ENCODE assay signal across 19 mouse cellular contexts in the genomic region with DNA sequence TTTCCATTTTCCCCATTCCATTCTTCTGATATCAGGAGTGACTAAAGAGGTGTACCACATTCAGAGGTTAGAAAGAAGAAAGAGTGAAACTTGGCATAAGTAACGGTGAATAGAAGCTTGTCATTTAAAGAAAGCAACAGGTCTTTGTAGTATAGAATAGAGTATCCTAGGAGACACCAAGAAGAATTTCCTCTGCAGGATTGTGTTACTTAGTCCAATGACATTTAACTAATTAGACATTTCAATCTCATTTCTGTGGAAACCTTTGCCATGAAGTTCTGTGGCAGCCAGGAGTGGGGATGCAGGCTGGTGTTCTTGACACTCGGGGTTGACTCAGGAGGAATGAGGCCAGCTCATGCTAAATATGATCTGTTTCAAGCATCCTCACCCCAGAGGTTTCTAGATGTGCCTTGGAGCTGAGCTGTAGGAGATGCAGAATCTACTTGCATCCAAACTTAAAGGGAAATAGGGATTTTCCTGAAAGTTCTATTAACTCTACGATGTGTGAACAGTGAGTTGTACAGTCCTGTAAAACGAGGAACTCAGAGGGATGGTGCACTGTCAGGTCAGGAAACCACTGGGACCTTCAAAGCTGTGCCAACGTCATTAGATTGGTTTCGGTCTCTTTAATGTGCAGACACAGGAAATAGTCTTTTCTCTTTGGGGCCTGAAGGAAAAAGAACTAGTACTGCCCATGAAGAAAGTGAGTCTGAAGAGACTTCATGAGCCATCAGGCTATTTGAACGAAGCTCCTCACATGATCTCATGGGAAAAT. TPM values are rescaled to one million over a fixed set of nuclear protein-coding genes. Genes with fewer than 3 reads are reported as not detected.
DNase-seq lines count a peak whose midpoint lies in the region; ATAC-seq lines count a peak whose summit lies in the region.
"Had no signal": no experiment of that assay in that cellular context is flagged by ENCODE, and none has a peak within 500 bp of the region (broad histone marks: within the 10 kb centered on the region; RNA-seq: fewer than 3 reads in every experiment).

No protein-coding gene starts in this region.

- DNase-seq in forebrain, embryonic 11.5 days (ENCODE audit: low spot score): no peak
- no peak for DNase-seq in forebrain, embryonic 10.5 days (ENCODE audit: extremely low spot score, low spot score)
- DNase-seq in 416B (ENCODE audit: low read depth): peak; percentile 62
- DNase-seq in induced T-regulatory cell, adult 2 months (ENCODE audit: low read depth): peak; percentile 38
- DNase-seq in frontal cortex, postnatal 25 days (ENCODE audit: low spot score in 2 of 2): no peak
- no peak for DNase-seq in spleen, adult 18-20 months
- DNase-seq in B cell, adult 2 months: no peak
- DNase-seq: adrenal gland, adult 8-10 months; cerebellum, adult 18-20 months; kidney, adult 9 months; left cerebral cortex, postnatal 4 days; liver, embryonic 13.5 days; right cerebral cortex, postnatal 4 days; thymus, postnatal 14 days had no signal

- no peak overlapping the region for H3K9ac ChIP-seq in forebrain, embryonic 11.5 days (ENCODE audit: low read length)
- H3K9ac ChIP-seq: heart, embryonic 13.5 days; liver, embryonic 13.5 days; neural tube, embryonic 12.5 days had no signal

- no peaks in the 10 kb centered on the region for H3K9me3 ChIP-seq in forebrain, embryonic 11.5 days (ENCODE audit: control insufficient read depth, low read length)
- H3K9me3 ChIP-seq in forebrain, embryonic 10.5 days: 0 out of 2 replicates have a peak, but pooled peaks cover 7% of the 10 kb centered on the region
- H3K9me3 ChIP-seq: liver, embryonic 13.5 days; neural tube, embryonic 12.5 days had no signal

- H3K4me1 ChIP-seq in forebrain, embryonic 11.5 days (replicated peaks; ENCODE audit: control insufficient read depth, insufficient read depth, low read length): no peaks in the 10 kb centered on the region
- H3K4me1 ChIP-seq in forebrain, embryonic 10.5 days: peaks cover 9% of the 10 kb centered on the region
- H3K4me1 ChIP-seq: heart, embryonic 13.5 days; liver, embryonic 13.5 days; megakaryocyte, embryonic 14.5 days had no signal

- H3K4me2 ChIP-seq in forebrain, embryonic 11.5 days (ENCODE audit: low read depth, low read length, severe bottlenecking): no peak overlapping the region
- H3K4me2 ChIP-seq: heart, embryonic 13.5 days; liver, embryonic 13.5 days; neural tube, embryonic 12.5 days had no signal

- no peak overlapping the region for H3K4me3 ChIP-seq in forebrain, embryonic 11.5 days (ENCODE audit: low read depth, low read length)
- no peak overlapping the region for H3K4me3 ChIP-seq in forebrain, embryonic 10.5 days
- H3K4me3 ChIP-seq: heart, embryonic 13.5 days; liver, embryonic 13.5 days; megakaryocyte, embryonic 14.5 days; neural tube, embryonic 12.5 days had no signal

- no peaks in the 10 kb centered on the region for H3K36me3 ChIP-seq in forebrain, embryonic 11.5 days (ENCODE audit: control insufficient read depth, insufficient read depth, low read length)
- no peaks in the 10 kb centered on the region for H3K36me3 ChIP-seq in forebrain, embryonic 10.5 days (replicated peaks)
- H3K36me3 ChIP-seq: heart, embryonic 13.5 days; liver, embryonic 13.5 days; neural tube, embryonic 12.5 days had no signal

- 74% methylated on average over 7 of the region's 7 CpGs for WGBS in forebrain, embryonic 11.5 days
- WGBS in forebrain, embryonic 10.5 days: 69% methylated on average over 7 of the region's 7 CpGs

- peak; percentile 60; the same call in 1 of the 2 replicates for ATAC-seq in forebrain, embryonic 11.5 days (replicated peaks; ENCODE audit: low FRiP score)
- peak; percentile 99 for ATAC-seq in common myeloid progenitor, adult 5-6 weeks (replicated peaks; ENCODE audit: low read depth, poor library complexity, severe bottlenecking)

- no peak overlapping the region for H3K27ac ChIP-seq in forebrain, embryonic 11.5 days (ENCODE audit: low read depth, low read length)
- no peak overlapping the region for H3K27ac ChIP-seq in forebrain, embryonic 10.5 days
- H3K27ac ChIP-seq: heart, embryonic 13.5 days; liver, embryonic 13.5 days; neural tube, embryonic 12.5 days had no signal

- no peaks in the 10 kb centered on the region for H3K27me3 ChIP-seq in forebrain, embryonic 11.5 days (ENCODE audit: control insufficient read depth, insufficient read depth, low read length)
- H3K27me3 ChIP-seq in forebrain, embryonic 10.5 days (ENCODE audit: poor library complexity, severe bottlenecking): peaks cover 7% of the 10 kb centered on the region
- H3K27me3 ChIP-seq: megakaryocyte, embryonic 14.5 days; neural tube, embryonic 12.5 days had no signal

RNA-seq across cellular contexts. Expression of a gene that starts 6.1 kb away (rescaled TPM):
- 56.1 and 58.3 TPM in 2 replicates for polyA plus RNA-seq in forebrain, embryonic 11.5 days (2014; fragmentation: Nextera tagmentation; extraction: Ambion mirVana)
- polyA plus RNA-seq in forebrain, embryonic 10.5 days (2016; fragmentation: Nextera tagmentation; extraction: Ambion mirVana): 21.2 and 22.4 TPM in 2 replicates
- total RNA-seq in common myeloid progenitor, adult 5-6 weeks (2017): 0.23 TPM in 1 of 2 replicates, not detected in the other
- total RNA-seq: MEL had no signal

Comparison
In these comparisons a context has a peak if more than half of its experiments do, and no peak if none do; other contexts are left out.
1. DNase-seq: peak in 416B (single experiment) and induced T-regulatory cell, adult 2 months (single experiment); none in forebrain, embryonic 11.5 days (single experiment), forebrain, embryonic 10.5 days (single experiment), frontal cortex, postnatal 25 days (0 of 2), spleen, adult 18-20 months (0 of 2) and B cell, adult 2 months (0 of 2).